Mouse (Mus musculus) bone marrow, adult 2 months (tissue): Measurements from ENCODE around the gene Mettl15. TPM values are rescaled to one million over a fixed set of nuclear protein-coding genes. Genes with fewer than 3 reads are reported as not detected.
"Not testable (repeated sequence)": the region's sequence is repeated elsewhere in the genome, so short reads cannot be mapped to it uniquely, and the experiment has no call there.

Source experiments
- H3K27ac ChIP-seq: fragments of 200-500 bp; 2 replicates; pipeline ENCODE4 v1.5.1; 2012; ENCODE audit warnings: low read depth, mild to moderate bottlenecking, control low read depth, inconsistent platforms, low read length; ENCODE audit not compliant: control insufficient read depth, poor library complexity, insufficient read depth
- H3K4me1 ChIP-seq: fragments of 200-500 bp; 2 replicates; pipeline ENCODE4 v1.6.1; 2011; ENCODE audit warnings: low read length; ENCODE audit not compliant: control insufficient read depth, insufficient read depth
- H3K4me3 ChIP-seq: fragments of 200-500 bp; replicated peaks from 2 replicates; pipeline ENCODE3; 2011; ENCODE audit warnings: mild to moderate bottlenecking, low read depth, low read length, control low read depth; ENCODE audit not compliant: control insufficient read depth
- CTCF ChIP-seq: fragments of 200-500 bp; IDR thresholded peaks from 2 replicates; pipeline ENCODE4 v1.5.1; 2011; ENCODE audit warnings: low read length, control low read depth; ENCODE audit not compliant: control insufficient read depth, insufficient read depth
- POLR2A ChIP-seq: fragments of 200-500 bp; IDR thresholded peaks from 2 replicates; pipeline ENCODE4 v1.6.1; 2011; ENCODE audit warnings: low read depth, mild to moderate bottlenecking, control low read depth, low read length, borderline replicate concordance; ENCODE audit not compliant: control insufficient read depth
- WGBS: fragments of 180-500 bp; shearing (Covaris S2); methylation state at CpG from one replicate; pipeline ENCODE4 v1.1.7; 2018; 5-methylcytosine and 5-hydroxymethylcytosine counted together
- polyA plus RNA-seq: library from polyadenylated mRNA; stranded (reverse); fragments of >200 nt; gene quantifications from 2 replicates; pipeline ENCODE4 v1.2.4, GENCODE M21; 2011; ENCODE audit warnings: low replicate concordance; ENCODE audit not compliant: missing spikeins, insufficient read depth, insufficient read length

Gene Mettl15
- polyA plus RNA-seq, 1 experiment, result 1.1 TPM

DNA sequence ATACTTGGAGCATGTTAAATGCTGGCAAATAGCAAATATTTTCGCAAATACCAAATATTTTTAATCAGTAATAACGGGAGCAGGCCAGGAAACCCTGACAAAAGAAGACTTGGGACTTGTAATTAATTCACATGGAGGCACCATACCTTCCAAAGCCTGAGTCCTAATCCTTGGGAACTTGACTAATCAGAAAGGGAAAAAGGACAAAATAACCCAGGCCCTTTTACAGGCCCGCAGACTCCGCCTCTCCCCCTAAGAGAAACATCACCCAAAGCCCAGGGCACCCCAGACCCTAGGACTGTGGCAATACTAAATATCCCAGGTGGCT lies 312 bp downstream of the Mettl15 start:
- no peaks in the 10 kb centered on the region; the same call in 1 of the 2 replicates for H3K4me1 ChIP-seq
- H3K4me3 ChIP-seq, result peak overlapping the region; percentile 91
- peak overlapping the region; percentile 77 for H3K27ac ChIP-seq
- TF ChIP-seq CTCF (no peak), POLR2A (no peak)
- WGBS, result 11% methylated on average over 4 of the region's 4 CpGs

DNA sequence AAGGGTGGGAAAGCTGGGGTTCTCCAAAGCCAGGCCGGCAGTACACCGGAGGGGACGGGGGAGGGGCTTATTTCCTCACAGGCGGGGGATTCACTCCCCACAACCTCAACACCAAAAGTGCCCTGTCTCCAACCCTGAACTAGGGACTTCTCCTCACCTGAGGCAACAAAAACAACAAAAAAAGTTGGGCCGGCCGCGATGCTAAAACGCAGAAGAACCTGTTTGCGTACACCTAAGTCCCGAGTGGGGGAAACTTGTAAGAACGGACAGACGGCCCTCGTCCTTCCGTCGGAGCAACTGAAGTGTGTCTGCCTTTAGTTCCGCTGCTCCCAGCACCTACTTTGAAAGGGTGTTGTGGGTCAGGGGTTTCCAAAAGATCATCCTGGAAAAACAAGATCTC lies 2.5 kb downstream of the Mettl15 start:
- no peaks in the 10 kb centered on the region; the same call in 1 of the 2 replicates for H3K4me1 ChIP-seq
- no peak overlapping the region for H3K27ac ChIP-seq
- TF ChIP-seq POLR2A, result no peak
- no peak for TF ChIP-seq CTCF
- WGBS, result 1% methylated on average over 16 of the region's 16 CpGs
- peak overlapping the region; percentile 76 for H3K4me3 ChIP-seq

DNA sequence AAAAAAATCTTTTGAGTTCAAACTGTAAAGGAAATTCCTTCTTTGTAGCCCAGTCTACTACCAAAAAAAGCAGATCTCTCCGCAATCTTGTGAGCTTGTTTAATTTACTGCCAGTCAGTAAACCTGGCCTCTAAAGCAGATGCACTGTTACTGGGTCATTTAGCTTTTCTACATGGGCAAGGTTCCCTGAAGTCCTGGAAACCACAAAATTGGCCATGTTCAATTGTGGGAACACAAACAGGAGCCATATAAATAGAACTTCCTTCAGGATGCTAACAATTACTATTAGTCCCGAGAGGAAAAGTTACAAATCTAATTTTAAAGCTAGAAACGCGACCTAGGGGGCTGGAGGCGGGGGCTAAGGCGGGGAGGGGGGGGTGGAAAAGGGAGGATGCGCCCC lies 3.0 kb downstream of the Mettl15 start:
- H3K4me1 ChIP-seq, result no peaks in the 10 kb centered on the region; the same call in 1 of the 2 replicates
- no peak overlapping the region for H3K27ac ChIP-seq
- peak overlapping the region; percentile 76 for H3K4me3 ChIP-seq
- 2% methylated on average over 7 of the region's 7 CpGs for WGBS
- TF ChIP-seq CTCF, result no peak
- TF ChIP-seq POLR2A, result no peak

DNA sequence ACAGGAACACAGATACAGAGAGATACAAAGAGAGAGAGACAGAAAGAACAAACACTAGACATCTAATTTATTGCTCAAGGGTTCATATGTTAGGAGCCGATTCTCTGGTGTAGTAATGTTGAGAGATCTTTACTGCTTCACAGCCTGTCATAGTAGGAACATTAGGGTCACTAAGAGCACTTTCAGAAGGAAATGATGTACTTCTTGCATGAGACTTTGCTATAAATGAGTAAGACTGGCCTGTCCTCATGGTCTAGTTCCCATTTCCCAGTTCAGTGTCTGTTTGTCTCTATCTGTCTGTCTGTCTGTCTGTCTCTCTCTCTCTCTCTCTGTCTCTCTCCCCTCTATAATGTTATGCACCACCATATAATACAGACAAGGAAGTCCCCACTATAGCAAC lies 7.5 kb downstream of the Mettl15 start:
- no peak for TF ChIP-seq POLR2A
- TF ChIP-seq CTCF, result no peak
- H3K4me3 ChIP-seq, result no peak overlapping the region
- no peak overlapping the region for H3K27ac ChIP-seq
- H3K4me1 ChIP-seq, result no peaks in the 10 kb centered on the region
- 89% methylated on average over 1 of the region's 1 CpGs for WGBS

DNA sequence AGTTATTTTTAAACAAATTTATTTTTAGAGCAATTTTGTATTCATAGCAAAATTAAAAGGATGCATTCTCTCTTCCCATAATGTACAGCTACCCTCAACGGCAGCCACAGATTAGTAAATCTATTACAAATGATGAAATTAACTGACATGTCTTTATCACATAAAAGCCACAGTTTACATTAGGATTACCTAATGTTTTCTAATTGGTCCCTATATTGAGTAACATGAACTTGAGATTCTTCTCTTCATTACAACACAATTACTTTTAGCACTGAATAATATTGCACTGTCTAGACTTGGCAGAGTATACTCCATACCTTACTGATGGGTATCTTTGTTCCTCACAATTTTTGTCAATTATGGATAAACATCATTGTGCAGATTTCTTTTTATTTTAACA lies 17.8 kb downstream of the Mettl15 start:
- H3K4me1 ChIP-seq, result no peaks in the 10 kb centered on the region
- no peak for TF ChIP-seq POLR2A
- TF ChIP-seq CTCF, result no peak
- WGBS, result 61% methylated on average over 1 of the region's 1 CpGs
- H3K27ac ChIP-seq, result no peak overlapping the region
- no peak overlapping the region for H3K4me3 ChIP-seq

DNA sequence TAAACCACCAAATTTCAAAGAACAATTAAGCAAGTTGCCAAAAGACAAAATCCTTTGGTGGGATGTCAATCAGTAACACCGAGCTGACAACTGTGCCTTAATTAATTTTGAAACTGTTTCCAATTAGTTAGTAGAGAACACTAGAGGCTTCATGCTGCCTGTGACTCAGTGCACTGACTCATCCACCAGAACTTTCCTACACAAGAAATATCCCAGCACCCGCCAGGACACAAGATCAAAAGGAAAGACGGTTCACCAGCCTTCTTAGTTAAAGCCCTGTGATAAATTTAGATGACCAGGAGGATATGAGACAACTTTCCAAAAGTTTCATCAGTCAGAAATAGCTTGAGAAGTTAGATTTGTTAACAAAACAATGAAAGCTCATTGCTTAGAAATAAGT lies 38.6 kb downstream of the Mettl15 start:
- H3K4me3 ChIP-seq, result no peak overlapping the region
- no peak overlapping the region for H3K27ac ChIP-seq
- WGBS, result 77% methylated on average over 3 of the region's 3 CpGs
- no peak for TF ChIP-seq CTCF
- no peak for TF ChIP-seq POLR2A
- H3K4me1 ChIP-seq, result no peaks in the 10 kb centered on the region

DNA sequence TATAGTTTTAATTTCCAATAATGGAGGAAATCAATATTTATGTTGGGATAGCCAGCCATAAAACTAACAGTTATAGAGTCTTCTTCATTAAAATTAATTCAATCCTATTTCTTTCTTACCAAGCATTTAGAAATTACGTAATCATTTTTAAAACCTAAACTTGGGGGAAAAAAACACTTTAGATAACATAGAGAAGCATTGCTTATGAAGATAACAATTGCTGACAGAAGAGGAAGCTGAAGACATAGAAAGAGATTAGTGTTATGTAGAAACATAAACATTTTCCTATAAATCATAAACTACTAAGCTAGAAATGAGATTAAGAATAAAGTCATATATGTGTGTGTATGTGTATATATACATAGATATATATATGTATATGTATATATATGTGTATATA lies 44.8 kb downstream of the Mettl15 start:
- no peaks in the 10 kb centered on the region for H3K4me1 ChIP-seq
- H3K27ac ChIP-seq, result no peak overlapping the region
- no peak overlapping the region for H3K4me3 ChIP-seq
- TF ChIP-seq CTCF, result no peak
- no peak for TF ChIP-seq POLR2A
- 82% methylated on average over 1 of the region's 1 CpGs for WGBS

DNA sequence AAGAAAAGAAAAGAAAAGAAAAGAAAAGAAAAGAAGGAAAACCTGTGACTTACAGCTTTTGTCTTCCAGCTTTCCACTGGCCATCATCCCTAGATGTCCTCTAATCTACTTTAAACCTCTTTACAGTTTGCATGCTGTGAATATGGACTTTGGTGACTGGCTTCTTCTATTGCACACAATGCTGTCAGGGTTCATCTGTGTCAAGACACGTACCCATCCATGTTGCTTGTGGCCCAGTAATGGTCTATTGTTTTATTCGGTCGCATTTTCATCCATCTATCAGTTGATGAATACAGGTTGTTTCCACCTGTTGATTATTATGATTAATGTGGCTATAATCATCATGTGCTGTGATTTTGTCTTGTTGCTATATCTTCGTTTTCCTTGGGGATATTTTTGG lies 46.7 kb downstream of the Mettl15 start:
- Histone ChIP-seq H3K27ac (no peak overlapping the region), H3K4me3 (no peak overlapping the region), H3K4me1 (no peaks in the 10 kb centered on the region)
- TF ChIP-seq CTCF (no peak), POLR2A (no peak)
- WGBS, result 85% methylated on average over 4 of the region's 4 CpGs

DNA sequence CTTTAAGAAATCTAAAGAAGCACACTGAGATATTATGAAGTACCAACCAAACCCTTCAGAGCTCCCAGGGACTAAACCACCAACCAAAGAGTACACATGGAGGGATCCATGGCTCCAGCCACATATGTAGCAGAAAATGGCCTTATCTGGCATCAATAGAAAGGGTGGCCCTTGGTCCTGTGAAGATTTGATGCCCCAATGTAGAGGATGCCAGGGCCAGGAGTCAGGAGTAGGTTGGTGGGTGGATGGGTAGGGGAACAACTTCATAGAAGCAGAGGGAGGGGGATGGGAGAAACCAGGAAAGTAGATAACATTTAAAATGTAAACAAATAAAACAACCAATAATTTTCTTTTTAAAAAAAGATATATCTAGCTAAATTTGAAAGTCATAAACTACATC lies 50.1 kb downstream of the Mettl15 start:
- Histone ChIP-seq H3K27ac (no peak overlapping the region), H3K4me1 (no peaks in the 10 kb centered on the region), H3K4me3 (no peak overlapping the region)
- TF ChIP-seq CTCF (no peak), POLR2A (no peak)

DNA sequence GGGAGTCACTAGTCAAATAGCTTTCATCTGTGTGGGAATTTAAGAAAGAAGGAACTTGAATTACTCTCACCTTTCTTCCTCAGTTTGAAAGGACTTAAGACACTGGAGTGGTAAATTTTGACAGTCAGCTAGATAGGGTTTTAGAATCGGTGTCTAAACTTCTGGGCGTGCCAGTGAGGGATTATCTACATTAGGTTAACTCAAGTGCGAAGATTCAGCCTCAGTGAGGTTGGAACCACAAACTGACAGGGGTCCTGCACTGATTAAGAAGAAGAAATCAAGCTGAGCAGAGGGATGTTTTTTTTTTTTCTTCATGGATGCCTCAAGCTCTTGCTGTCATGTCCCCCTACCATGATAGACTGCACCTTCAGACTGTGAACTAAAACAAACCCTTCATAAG lies 53.4 kb downstream of the Mettl15 start:
- WGBS, result 75% methylated on average over 3 of the region's 3 CpGs
- TF ChIP-seq POLR2A (no peak), CTCF (no peak)
- Histone ChIP-seq H3K4me3 (no peak overlapping the region), H3K27ac (no peak overlapping the region), H3K4me1 (no peaks in the 10 kb centered on the region)

DNA sequence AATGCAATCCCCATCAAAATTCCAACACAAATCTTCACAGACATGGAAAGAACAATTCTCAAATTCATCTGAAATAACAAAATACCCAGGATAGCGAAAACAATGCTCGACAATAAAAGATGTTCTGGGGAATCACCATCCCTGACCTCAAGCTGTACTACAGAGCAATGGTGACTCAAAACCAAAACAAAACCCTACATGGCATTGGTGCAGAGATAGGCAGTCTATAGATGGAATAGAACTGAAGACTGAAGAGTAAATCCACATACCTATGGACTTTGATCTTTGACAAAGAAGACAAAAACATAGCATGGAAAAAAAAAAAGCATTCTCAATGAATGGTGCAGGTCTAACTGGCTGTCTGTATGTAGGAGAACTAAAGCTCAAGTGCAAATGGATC lies 59.1 kb downstream of the Mettl15 start:
- no peaks in the 10 kb centered on the region for H3K4me1 ChIP-seq
- WGBS, result 81% methylated on average over 2 of the region's 2 CpGs

DNA sequence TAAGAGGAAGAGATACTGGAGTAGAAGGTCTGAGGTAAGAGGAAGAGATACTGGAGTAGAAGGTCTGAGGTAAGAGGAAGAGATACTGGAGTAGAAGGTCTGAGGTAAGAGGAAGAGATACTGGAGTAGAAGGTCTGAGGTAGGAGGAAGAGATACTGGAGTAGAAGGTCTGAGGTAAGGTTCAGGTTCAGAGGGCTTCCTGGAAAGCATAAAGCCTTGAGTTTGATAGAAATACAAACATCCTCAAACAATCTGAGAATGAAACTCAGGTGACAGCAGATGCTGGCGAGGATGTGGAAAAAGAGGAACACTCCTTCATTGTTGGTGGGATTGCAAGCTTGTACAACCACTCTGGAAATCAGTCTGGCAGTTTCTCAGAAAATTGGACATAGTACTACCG lies 63.9 kb downstream of the Mettl15 start:
- 84% methylated on average over 2 of the region's 2 CpGs for WGBS
- not testable (repeated sequence) for H3K4me3 ChIP-seq, H3K27ac ChIP-seq, H3K4me1 ChIP-seq

More for the DNA sequence above, 59.1 kb downstream of the Mettl15 start:
- TF ChIP-seq CTCF, result no peak
- TF ChIP-seq POLR2A, result no peak
- H3K4me3 ChIP-seq, result no peak overlapping the region
- H3K27ac ChIP-seq, result no peak overlapping the region

DNA sequence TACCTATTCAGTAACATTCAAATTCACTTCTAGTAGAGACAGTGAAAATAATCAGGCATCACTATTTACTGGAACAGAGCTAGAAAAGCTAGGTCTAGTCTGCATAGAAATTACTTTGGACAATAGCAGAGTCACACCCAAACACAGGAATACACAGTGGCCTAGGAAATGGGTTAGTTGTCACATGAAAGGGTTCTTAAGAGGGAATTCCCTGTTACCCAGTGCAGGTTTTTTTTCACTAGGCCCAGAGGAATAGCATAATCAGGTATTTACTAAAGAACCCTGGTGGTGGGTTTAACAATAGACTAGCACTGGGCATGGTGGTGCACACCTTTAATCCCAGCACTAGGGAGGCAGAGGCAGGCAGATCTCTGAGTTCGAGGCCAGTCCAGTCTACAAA lies 69.9 kb downstream of the Mettl15 start:
- H3K4me1 ChIP-seq, H3K4me3 ChIP-seq: not testable (repeated sequence)
- WGBS, result 85% methylated on average over 1 of the region's 1 CpGs

More for the DNA sequence above, 69.9 kb downstream of the Mettl15 start:
- H3K27ac ChIP-seq, result not testable (repeated sequence)
